Mouse (Mus musculus) retina, postnatal 7 days (tissue): ENCODE results near the gene Jmjd6.
A peak's percentile ranks its signal among the peaks of the same experiment; 100 is the strongest.
"Not testable (repeated sequence)": the region's sequence is repeated elsewhere in the genome, so short reads cannot be mapped to it uniquely, and the experiment has no call there.

Source experiments
- DNase-seq: peaks from one replicate; pipeline ENCODE4 v3.0.0-alpha.2; 2012; ENCODE audit warnings: low read depth, low spot score

Gene Jmjd6

DNA sequence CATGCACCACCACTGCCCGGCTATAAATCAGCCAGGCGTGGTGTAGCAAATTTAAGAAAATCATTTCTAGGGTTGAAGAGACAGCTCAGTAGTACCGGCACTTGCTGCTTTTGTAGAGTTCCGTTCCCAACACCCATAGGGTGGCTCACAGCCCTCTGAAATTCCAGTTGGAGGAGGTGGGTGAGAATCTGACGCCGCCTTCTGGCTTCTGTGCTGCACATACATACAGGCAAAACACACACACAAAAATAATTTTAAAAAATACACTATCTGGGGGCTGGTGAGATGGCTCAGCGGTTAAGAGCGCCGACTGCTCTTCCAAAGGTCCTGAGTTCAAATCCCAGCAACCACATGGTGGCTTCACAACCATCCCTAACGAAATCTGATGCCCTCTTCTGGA is 19.4 kb downstream of the Jmjd6 start:
- not testable (repeated sequence) for DNase-seq

DNA sequence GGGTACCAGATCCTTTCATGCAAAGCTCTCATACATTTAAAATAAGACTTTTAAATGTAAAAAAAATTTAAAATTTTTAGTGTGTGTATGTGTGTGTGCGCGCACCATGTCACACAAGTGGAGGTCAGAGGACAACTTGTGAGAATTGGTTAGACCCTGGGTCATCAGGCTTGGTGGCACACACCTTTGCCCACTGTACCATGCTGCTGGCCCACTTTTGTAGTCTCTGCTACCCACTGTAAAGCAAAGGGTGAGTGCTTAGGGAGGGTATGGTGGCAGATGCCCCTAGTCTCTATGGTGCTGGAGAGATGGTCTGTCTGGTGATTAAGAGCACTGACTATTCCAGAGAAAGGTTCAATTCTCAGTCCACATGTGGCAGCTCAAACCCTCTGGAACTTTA is 20.0 kb downstream of the Jmjd6 start:
- no peak for DNase-seq

DNA sequence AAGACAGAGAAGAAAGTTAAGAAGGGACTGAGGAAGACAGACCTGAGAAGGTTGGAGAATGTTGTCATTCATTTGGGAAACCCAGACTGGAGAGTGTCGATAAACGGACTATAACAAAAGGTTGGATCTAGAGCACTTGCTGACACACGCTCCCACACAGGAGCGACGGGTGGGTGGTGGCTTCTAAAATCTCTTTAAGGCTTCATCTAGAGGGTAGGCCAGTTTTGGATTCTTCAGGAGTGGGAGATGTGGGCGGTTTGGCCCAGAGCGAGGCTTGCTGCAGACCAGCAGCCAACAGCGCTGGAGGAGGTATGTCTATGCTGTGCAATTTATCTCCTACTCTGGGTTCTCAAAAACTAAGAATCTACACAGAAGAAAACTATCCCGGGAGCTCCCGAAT is 20.6 kb downstream of the Jmjd6 start:
- no peak for DNase-seq

DNA sequence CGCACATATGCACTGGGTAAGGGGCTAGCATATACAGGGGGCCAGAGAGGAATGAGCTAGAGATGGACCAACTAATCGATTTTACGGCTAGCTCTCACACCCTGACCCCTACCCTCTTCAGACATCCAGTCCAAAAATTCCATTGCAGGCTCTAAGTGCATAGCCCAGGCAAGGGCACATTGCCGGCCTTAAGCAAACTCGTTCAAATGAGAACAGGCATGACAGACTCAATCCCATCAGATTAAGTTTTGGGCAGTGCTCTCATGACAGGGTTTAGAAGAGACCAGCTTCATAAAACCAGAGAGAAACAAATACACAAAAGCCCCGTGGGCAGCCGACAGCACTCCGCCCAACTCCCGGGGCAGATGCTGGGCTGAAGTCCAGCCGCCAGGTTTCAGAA is 21.0 kb downstream of the Jmjd6 start:
- no peak for DNase-seq

DNA sequence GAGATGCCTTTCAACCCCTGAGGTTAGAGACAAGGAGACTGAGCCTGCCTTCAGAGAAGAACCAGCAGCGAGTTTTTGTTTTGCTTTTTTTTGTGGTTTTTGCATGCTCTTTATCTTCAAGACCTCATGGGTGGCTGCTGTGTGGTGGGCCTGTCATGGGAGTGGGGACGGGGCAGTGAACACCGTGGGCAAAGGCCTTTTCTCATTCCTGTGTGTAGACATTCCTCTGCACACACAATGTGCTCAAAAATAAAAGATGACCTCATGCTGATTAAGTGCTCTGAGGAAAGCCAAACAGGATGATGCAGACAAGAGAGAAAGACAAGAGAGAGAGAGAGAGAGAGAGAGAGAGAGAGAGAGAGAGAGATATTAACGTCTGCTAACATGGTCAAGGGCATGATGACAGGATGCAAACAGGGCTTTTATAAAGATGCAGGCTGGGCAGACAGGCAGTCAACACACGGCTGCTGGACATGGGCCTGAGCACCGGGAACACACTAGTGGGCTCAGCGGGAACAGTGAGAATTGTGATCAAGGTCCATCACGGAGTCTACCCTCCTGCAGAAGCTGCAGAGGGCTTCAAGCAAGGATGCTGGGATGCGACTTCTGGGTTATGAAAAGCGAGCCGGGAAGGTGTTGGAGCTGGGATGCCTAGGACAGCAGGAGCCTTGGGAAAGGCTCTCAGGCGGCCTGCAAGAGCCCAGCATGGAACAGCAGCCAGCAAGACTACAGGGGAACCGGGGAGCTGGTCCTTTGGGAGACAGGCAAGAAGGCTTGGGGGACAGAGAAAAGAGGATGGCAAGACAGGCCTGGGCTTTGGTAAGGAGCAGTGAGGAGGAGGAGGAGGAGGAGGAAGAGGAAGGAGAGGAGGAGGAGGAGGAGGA is 21.9 kb downstream of the Jmjd6 start:
- DNase-seq, result no peak

- no peak for DNase-seq
Measured at GRCm38 (mm10) chr11:116819932-116820593, 23.2 kb downstream of the Jmjd6 start.

GRCm38 (mm10) chr11:116818722-116819121 is 24.5 kb downstream of the Jmjd6 start:
- no peak for DNase-seq

DNA sequence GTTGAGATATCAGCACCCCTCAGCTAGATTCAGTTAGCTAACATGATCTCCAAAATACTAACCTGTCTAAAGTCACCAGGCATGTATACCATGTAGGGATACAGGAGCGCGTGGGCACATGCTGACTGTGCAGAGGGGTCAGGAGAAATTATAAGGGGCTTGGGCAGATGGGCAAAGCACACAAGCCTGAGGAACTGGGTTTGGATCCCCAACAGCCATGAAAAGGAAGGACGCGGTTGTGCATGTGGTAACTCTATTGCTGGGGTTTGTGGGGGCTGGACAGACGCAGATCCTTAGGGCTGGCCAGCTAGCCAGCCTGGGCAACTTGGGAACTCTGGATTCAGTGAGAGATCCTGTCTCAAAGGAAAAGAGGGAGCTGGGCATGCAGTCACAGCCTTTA is 25.7 kb downstream of the Jmjd6 start:
- no peak for DNase-seq

- no peak for DNase-seq
Measured at GRCm38 (mm10) chr11:116816769-116817168, 26.5 kb downstream of the Jmjd6 start.

DNA sequence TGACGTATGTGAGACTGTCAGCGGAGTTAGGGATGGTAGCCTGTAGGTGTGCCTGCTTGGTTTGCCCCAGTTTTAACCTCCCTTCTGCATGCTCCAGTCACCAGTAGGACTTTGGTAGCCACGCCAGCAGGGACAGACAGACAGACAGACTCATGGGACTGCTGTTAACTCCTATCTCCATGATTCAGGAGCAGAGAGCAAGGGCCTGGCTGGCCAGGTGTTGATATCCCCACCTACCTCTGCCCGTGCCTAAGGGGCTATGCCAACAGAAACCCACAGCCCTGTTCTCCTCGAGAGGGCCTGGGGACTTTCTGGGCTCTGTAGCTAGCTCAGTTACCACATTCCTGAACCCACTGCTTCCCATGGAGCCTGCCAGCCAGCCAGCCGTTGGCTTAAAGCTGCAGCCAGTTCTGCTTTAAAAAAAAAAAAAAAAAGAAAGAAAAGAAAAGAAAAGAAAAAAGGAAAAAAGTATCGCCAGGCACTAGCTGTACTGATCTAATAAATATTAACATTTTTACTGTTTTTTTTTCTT is 28.3 kb downstream of the Jmjd6 start:
- DNase-seq, result no peak

- DNase-seq, result no peak
Measured at GRCm38 (mm10) chr11:116814076-116814883, 29.0 kb downstream of the Jmjd6 start.

DNA sequence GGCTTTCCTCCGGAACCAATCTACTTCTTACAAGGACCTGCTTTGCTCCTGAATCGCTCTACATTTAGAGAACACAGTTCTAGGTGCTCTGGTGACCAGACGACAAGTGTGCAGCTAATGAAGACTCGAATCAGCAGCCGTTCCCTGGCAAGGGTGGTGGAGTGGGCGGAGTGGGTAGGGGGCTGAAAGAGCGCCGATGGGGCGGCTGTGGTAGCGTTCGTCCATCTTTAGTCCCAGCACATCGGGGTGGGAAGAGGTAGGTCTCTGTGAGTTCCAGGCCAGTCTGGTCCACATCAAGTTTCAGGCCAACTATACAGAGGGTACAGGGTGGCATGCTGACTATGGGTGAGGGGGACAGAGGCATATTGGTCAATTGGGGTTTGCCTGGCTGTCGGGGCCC is 29.6 kb downstream of the Jmjd6 start:
- no peak for DNase-seq

DNA sequence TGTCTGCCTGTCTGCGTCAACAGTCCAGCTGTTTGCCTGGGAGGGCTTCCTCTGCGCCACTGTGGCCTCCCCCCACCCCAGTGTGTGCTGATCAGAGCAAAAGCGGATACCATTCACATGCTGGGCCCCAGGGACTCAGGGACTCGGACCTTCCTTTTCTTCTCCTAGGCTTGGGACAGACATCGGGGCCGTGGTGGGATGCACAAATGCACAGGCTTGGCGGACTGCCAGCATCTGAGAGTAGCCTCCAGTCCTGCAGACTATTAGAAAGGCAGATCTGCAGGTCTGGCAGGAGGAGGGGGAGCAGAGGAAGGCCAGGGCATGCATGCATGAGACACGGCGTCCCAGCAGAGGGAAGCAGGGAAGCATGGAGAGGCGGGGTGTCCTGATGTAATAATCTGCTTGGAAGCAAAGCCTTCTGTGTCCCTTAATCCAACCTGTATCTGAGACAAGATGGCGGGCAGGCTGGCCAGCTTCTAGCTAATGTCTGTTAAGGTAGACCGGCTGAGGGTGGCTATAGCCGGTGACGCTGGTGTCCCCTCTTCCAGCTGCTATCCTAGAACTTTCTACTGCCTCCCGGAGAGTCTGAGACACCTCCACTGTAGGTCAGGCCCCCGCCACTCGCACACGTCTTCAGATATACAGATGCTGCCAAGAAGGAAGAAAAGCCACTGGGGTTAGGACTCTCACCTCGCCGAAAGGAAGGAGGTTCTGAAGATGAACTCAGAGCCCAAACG is 30.3 kb downstream of the Jmjd6 start:
- DNase-seq, result peak; percentile 72

DNA sequence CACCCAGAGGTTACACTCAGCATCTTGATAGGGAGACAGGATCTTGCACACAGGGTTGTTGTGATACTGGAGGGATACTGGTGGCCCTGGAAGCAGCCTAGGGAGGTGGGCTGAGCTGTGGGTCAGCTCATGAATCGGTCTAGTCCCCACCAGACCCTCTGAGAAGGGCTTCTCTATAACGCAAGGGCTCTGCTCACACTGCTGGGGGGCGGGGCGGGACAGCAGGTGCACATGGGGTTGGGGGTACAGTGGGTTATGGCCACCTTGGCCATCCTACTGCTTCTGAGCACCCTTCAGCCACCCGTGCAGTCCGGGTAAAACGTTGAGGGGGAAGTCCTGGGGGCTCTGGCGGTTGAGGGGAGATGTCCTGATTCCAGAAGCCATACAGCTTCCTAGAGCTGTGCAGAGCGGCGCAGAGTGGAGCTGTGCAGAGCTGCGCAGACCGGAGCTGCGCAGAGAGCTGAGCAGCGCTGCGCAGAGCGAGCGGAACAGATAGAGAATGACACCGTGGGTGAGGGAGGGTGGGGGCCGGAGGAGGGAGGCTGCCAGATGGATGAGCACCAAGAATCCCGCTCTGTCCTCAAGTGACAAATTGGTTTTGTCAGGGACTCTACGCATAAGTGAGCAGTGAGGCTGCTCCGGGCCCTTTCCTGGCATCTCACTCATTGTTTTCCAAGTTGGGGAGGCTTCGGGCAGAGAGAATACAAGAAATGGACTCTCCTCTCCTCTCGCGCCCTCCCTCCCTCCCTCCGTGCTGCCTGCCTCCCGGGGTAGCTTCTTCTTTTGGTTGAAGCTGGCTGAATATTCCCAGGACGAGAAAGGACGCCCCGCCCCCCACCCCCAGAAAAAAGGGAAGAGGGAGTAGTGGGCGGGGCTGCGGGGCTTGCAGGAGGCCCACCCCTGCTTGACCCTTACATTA is 32.0 kb downstream of the Jmjd6 start:
- DNase-seq, result peak; percentile 86

DNA sequence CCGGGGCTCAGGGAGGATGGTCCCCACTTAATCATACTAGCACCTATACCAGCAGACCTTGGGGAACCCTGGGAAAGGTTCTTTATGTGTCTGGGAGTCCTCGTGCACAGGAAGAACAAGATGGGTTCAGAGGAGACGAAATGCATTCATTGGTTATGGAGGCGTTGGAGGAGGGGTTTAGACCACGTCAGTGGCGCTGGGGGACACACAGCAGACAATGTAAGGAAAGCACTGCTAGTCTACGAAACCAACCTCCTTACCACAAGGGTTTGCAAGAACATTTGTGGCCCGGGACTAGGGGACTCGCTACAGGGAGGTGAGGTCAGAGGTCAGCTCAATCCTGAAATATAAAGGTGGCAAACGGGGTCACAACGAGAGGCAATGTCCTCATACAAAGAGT is 32.7 kb downstream of the Jmjd6 start:
- no peak for DNase-seq

- DNase-seq, result no peak
Measured at GRCm38 (mm10) chr11:116809520-116809919, 33.7 kb downstream of the Jmjd6 start.

DNA sequence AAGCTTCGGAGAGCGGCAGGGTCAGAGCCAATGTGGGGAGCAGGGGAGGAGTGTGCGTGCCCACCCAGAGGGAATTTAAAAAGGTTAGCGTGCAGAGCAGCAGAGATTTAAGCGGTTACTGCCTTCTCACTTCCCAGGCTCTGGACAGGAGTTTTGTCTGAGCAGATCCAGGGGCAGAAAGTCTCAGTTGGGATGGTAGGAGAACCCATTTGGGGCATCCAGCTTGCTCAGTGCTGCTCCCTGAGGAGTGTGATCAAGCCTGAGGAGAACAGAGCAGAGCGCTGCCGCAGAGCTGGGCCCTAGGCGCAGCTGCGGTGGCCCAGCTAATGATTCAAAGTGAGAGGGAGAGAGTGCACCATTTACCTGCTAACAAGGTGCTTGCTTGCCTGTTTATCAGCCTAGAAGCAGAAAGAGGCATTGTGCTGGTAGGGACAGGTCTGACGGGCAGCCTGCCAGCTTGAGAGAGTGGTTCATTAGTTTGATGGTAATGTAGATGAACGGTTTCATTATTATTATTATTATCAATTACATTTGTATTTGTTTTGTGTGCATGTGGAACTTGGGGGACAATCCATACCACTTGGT is 34.3 kb downstream of the Jmjd6 start:
- no peak for DNase-seq

- DNase-seq, result peak; percentile 82
Measured at GRCm38 (mm10) chr11:116807938-116808606, 35.2 kb downstream of the Jmjd6 start.

- DNase-seq, result no peak
Measured at GRCm38 (mm10) chr11:116807526-116807925, 35.7 kb downstream of the Jmjd6 start.
